Comparison of ENCODE assay signal across 8 mouse cellular contexts in genomic region chr11:106788026-106788774, GRCm38 (mm10). TPM values are rescaled to one million over a fixed set of nuclear protein-coding genes. Genes with fewer than 3 reads are reported as not detected.
A peak's percentile ranks its signal among the peaks of the same experiment; 100 is the strongest.
DNase-seq lines count a peak whose midpoint lies in the region; ATAC-seq and TF ChIP-seq lines count a peak whose summit lies in the region.

No protein-coding gene starts in this region.

- H3K9ac ChIP-seq in hindbrain, embryonic 11.5 days (ENCODE audit: low read depth, low read length), result peak overlapping the region; percentile 100
- H3K9ac ChIP-seq in lung, postnatal 0 days (replicated peaks; ENCODE audit: low read depth), result peak overlapping the region; percentile 99

- H3K9me3 ChIP-seq in hindbrain, embryonic 11.5 days (ENCODE audit: control insufficient read depth, low read length), result no peaks in the 10 kb centered on the region
- no peaks in the 10 kb centered on the region for H3K9me3 ChIP-seq in lung, postnatal 0 days (ENCODE audit: low read length)

- peak; percentile 52 for ATAC-seq in Patski
- ATAC-seq in hindbrain, embryonic 11.5 days (ENCODE audit: low FRiP score), result peak; percentile 86
- peak; percentile 76 for ATAC-seq in lung, postnatal 0 days

- POLR2A ChIA-PET in Patski (lab: Charles Lee), result interaction anchor here (0.6 to 3.0 kb wide), 4 partner anchors 9 to 11 kb away, joined by 5 to 16 read pairs (median 5); partner anchors contain the start of gene Polg2

- H3K4me1 ChIP-seq in hindbrain, embryonic 11.5 days (replicated peaks; ENCODE audit: control insufficient read depth, insufficient read depth, low read length), result 0 out of 2 replicates have a peak, but pooled peaks cover 2% of the 10 kb centered on the region
- no peaks in the 10 kb centered on the region for H3K4me1 ChIP-seq in lung, postnatal 0 days (ENCODE audit: insufficient read depth, low read depth, low read length)

- in situ Hi-C loops in Patski (cut with MboI; ENCODE audit: low pct_unique_long_range_greater_than_20kb), result no loop called here

- peak; percentile 78; the same call in 1 of the 2 replicates for TF ChIP-seq EP300 in lung, postnatal 0 days (IDR thresholded peaks at IDR 0.05)

- peak overlapping the region; percentile 62 for H3K4me2 ChIP-seq in hindbrain, embryonic 11.5 days (replicated peaks; ENCODE audit: low read depth, low read length)
- peak overlapping the region; percentile 68 for H3K4me2 ChIP-seq in lung, postnatal 0 days (replicated peaks; ENCODE audit: low read depth, low read length)

- peak overlapping the region; percentile 98 for H3K27ac ChIP-seq in hindbrain, embryonic 11.5 days (ENCODE audit: low read depth, low read length)
- peak overlapping the region; percentile 97 for H3K27ac ChIP-seq in lung, postnatal 0 days (ENCODE audit: low read length)

- peak; percentile 64 for DNase-seq in Patski (ENCODE audit: low read depth, low spot score)
- DNase-seq in cerebellum, adult 9-11 months, result peak; percentile 99
- DNase-seq in frontal cortex, adult 2 months (ENCODE audit: extremely low spot score in 1 of 2, low spot score in 1 of 2), result peak; percentile 94 to 99
- peak; percentile 99 for DNase-seq in hindbrain, embryonic 11.5 days (ENCODE audit: low spot score)
- peak; percentile 99 to 100 for DNase-seq in layer of hippocampus, postnatal 10 days (ENCODE audit: low spot score in 2 of 2)
- peak; percentile 98 for DNase-seq in lung, postnatal 0 days (ENCODE audit: low spot score)
- peak; percentile 99 for DNase-seq in ovary, postnatal 36 days (ENCODE audit: low spot score)
- DNase-seq in thymus, postnatal 25 days, result peak; percentile 99

- CTCF ChIA-PET in Patski (lab: Charles Lee), result no interaction called here

- WGBS in hindbrain, embryonic 11.5 days, result under 1% methylated on average over 66 of the region's 79 CpGs
- WGBS in lung, postnatal 0 days, result under 1% methylated on average over 65 of the region's 79 CpGs

- H3K27me3 ChIP-seq in Patski, result no peaks in the 10 kb centered on the region
- no peaks in the 10 kb centered on the region for H3K27me3 ChIP-seq in hindbrain, embryonic 11.5 days (ENCODE audit: control insufficient read depth, insufficient read depth, low read length)
- no peaks in the 10 kb centered on the region for H3K27me3 ChIP-seq in lung, postnatal 0 days (replicated peaks; ENCODE audit: insufficient read depth, low read length)

- TF ChIP-seq CTCF in Patski (IDR thresholded peaks at IDR 0.05), result no peak
- no peak for TF ChIP-seq CTCF in lung, postnatal 0 days (IDR thresholded peaks at IDR 0.05)

- peak overlapping the region; percentile 98 for H3K4me3 ChIP-seq in hindbrain, embryonic 11.5 days (ENCODE audit: low read depth, low read length)
- peak overlapping the region; percentile 81 for H3K4me3 ChIP-seq in lung, postnatal 0 days (ENCODE audit: low read depth, low read length)

- H3K36me3 ChIP-seq in hindbrain, embryonic 11.5 days (ENCODE audit: control insufficient read depth, insufficient read depth, low read length), result peaks cover 9% of the 10 kb centered on the region
- peaks cover 24% of the 10 kb centered on the region; the same call in 1 of the 2 replicates for H3K36me3 ChIP-seq in lung, postnatal 0 days (ENCODE audit: insufficient read depth, low read length)

RNA-seq across cellular contexts. Expression of gene Ddx5, which starts 0.8 kb away (rescaled TPM):
- 757 TPM for polyA plus RNA-seq in Patski (2021)
- 601 and 664 TPM in 2 replicates for polyA plus RNA-seq in frontal cortex, adult 2 months (2012; rRNA removed)
- 544 and 600 TPM in 2 replicates for polyA plus RNA-seq in hindbrain, embryonic 11.5 days (2014; fragmentation: Nextera tagmentation; extraction: Ambion mirVana)
- 100 to 1,000 TPM; 692 to 786 TPM for total RNA-seq in layer of hippocampus, postnatal 10 days (2021)
- polyA plus RNA-seq in lung, postnatal 0 days (2015; fragmentation: Nextera tagmentation; extraction: Ambion mirVana), result 296 and 352 TPM in 2 replicates

RNA-seq across cellular contexts. Expression of gene Cep95, which starts 0.9 kb away (rescaled TPM):
- polyA plus RNA-seq in Patski (2021), result 19.4 TPM
- 22.3 and 23.1 TPM in 2 replicates for polyA plus RNA-seq in frontal cortex, adult 2 months (2012; rRNA removed)
- polyA plus RNA-seq in hindbrain, embryonic 11.5 days (2014; fragmentation: Nextera tagmentation; extraction: Ambion mirVana), result 19.4 and 22.5 TPM in 2 replicates
- 10 to 100 TPM; 11.3 to 12.9 TPM for total RNA-seq in layer of hippocampus, postnatal 10 days (2021)
- 9.5 and 12.1 TPM in 2 replicates for polyA plus RNA-seq in lung, postnatal 0 days (2015; fragmentation: Nextera tagmentation; extraction: Ambion mirVana)

RNA-seq across cellular contexts. Expression of gene Polg2, which starts 8.9 kb away (rescaled TPM):
- polyA plus RNA-seq in Patski (2021), result 8.6 TPM
- 5.6 and 5.9 TPM in 2 replicates for polyA plus RNA-seq in frontal cortex, adult 2 months (2012; rRNA removed)
- 9.5 and 11.0 TPM in 2 replicates for polyA plus RNA-seq in hindbrain, embryonic 11.5 days (2014; fragmentation: Nextera tagmentation; extraction: Ambion mirVana)
- 1 to 10 TPM; 3.9 to 5.6 TPM for total RNA-seq in layer of hippocampus, postnatal 10 days (2021)
- 9.0 and 9.1 TPM in 2 replicates for polyA plus RNA-seq in lung, postnatal 0 days (2015; fragmentation: Nextera tagmentation; extraction: Ambion mirVana)

RNA-seq across cellular contexts. Expression of gene Milr1, which starts 37.2 kb away (rescaled TPM):
- 0.59 TPM for polyA plus RNA-seq in Patski (2021)
- polyA plus RNA-seq in frontal cortex, adult 2 months (2012; rRNA removed), result 0.15 and 0.78 TPM in 2 replicates
- polyA plus RNA-seq in hindbrain, embryonic 11.5 days (2014; fragmentation: Nextera tagmentation; extraction: Ambion mirVana), result 1.1 and 2.0 TPM in 2 replicates
- total RNA-seq in layer of hippocampus, postnatal 10 days (2021), result 1 to 10 TPM in 1 of 2 experiments, under 1 TPM in 1; 0.62 to 1.3 TPM
- polyA plus RNA-seq in lung, postnatal 0 days (2015; fragmentation: Nextera tagmentation; extraction: Ambion mirVana), result 2.5 and 4.1 TPM in 2 replicates

RNA-seq across cellular contexts. Expression of gene Pecam1, which starts 37.8 kb away (rescaled TPM):
- polyA plus RNA-seq in Patski (2021), result 0.05 TPM
- polyA plus RNA-seq in frontal cortex, adult 2 months (2012; rRNA removed), result 17.0 and 20.1 TPM in 2 replicates
- polyA plus RNA-seq in hindbrain, embryonic 11.5 days (2014; fragmentation: Nextera tagmentation; extraction: Ambion mirVana), result 19.0 and 20.3 TPM in 2 replicates
- 10 to 100 TPM; 18.5 to 19.7 TPM for total RNA-seq in layer of hippocampus, postnatal 10 days (2021)
- polyA plus RNA-seq in lung, postnatal 0 days (2015; fragmentation: Nextera tagmentation; extraction: Ambion mirVana), result 163 and 172 TPM in 2 replicates

Comparison
In these comparisons a context has a peak if more than half of its experiments do, and no peak if none do; other contexts are left out.
1. Peak in every context shown above with its lines: DNase-seq, ATAC-seq, H3K4me3 ChIP-seq and H3K27ac ChIP-seq.